Mouse (Mus musculus) heart, adult 2 months (tissue): Measurements from ENCODE around the gene Noxo1.

Source experiments
- CTCF ChIP-seq: fragments of 200-600 bp; IDR thresholded peaks from 2 replicates; pipeline ENCODE4 v1.8.1; 2022; ENCODE audit warnings: antibody characterized with exemption, mild to moderate bottlenecking, moderate library complexity
- EP300 ChIP-seq: fragments of 200-500 bp; IDR thresholded peaks from 2 replicates; pipeline ENCODE4 v1.6.1; 2011; ENCODE audit warnings: low read depth, low read length, control low read depth; ENCODE audit not compliant: insufficient read depth
- POLR2A ChIP-seq: fragments of 200-500 bp; IDR thresholded peaks from 2 replicates; pipeline ENCODE4 v1.6.1; 2011; ENCODE audit warnings: mild to moderate bottlenecking, low read depth, low read length, control low read depth; ENCODE audit not compliant: insufficient read depth

GRCm38 (mm10) chr17:24695326-24696010 lies 566 bp upstream of the Noxo1 start:
- TF ChIP-seq CTCF, result no peak
- no peak for TF ChIP-seq EP300
- no peak for TF ChIP-seq POLR2A
